26 mouse cellular contexts compared by ENCODE assay signal in genomic region chr10:121962053-121962452, GRCm38 (mm10).
DNase-seq lines count a peak whose midpoint lies in the region; ATAC-seq and TF ChIP-seq lines count a peak whose summit lies in the region.
"Had no signal": no experiment of that assay in that cellular context is flagged by ENCODE, and none has a peak within 500 bp of the region (broad histone marks: within the 10 kb centered on the region; RNA-seq: fewer than 3 reads in every experiment).

No protein-coding gene starts in this region.

- 0 out of 2 replicates have a peak overlapping the region, but pooled peaks have one; percentile 16 for H3K27ac ChIP-seq in embryonic facial prominence, embryonic 13.5 days
- H3K27ac ChIP-seq in embryonic facial prominence, embryonic 10.5 days (replicated peaks): no peak overlapping the region
- H3K27ac ChIP-seq in kidney, embryonic 15.5 days: no peak overlapping the region
- no peak overlapping the region for H3K27ac ChIP-seq in forebrain, embryonic 12.5 days
- H3K27ac ChIP-seq: forebrain, embryonic 15.5 days; liver, embryonic 14.5 days; midbrain, embryonic 12.5 days had no signal

- DNase-seq in embryonic facial prominence, embryonic 10.5 days (ENCODE audit: low spot score): no peak
- no peak for DNase-seq in kidney, adult 11 months
- DNase-seq in c-Kit-positive CD71-negative TER-119-negative erythroid progenitor cells, embryonic 14.5 days (ENCODE audit: low read depth): peak; percentile 29
- no peak for DNase-seq in layer of hippocampus, adult 8-10 months (ENCODE audit: low spot score in 2 of 2)
- DNase-seq: adrenal gland, postnatal 25 days; cerebellum, adult 18-20 months; cerebellum, postnatal 10 days; gastrocnemius, adult 2 months; gastrocnemius, postnatal 36 days; heart, postnatal 36 days; kidney, postnatal 4 days; liver; lung, adult 2 months; right cerebral cortex, postnatal 4 days; thymus, postnatal 4 days had no signal

- no peak overlapping the region for H3K4me2 ChIP-seq in embryonic facial prominence, embryonic 13.5 days
- H3K4me2 ChIP-seq in kidney, embryonic 15.5 days: no peak overlapping the region
- peak overlapping the region; percentile 62 for H3K4me2 ChIP-seq in myocyte (ENCODE audit: low read depth)
- no peak overlapping the region for H3K4me2 ChIP-seq in forebrain, embryonic 12.5 days
- H3K4me2 ChIP-seq: forebrain, embryonic 15.5 days; hindbrain, embryonic 13.5 days; midbrain, embryonic 12.5 days; neural tube, embryonic 13.5 days had no signal

- no peaks in the 10 kb centered on the region for H3K9me3 ChIP-seq in embryonic facial prominence, embryonic 13.5 days
- no peaks in the 10 kb centered on the region for H3K9me3 ChIP-seq in embryonic facial prominence, embryonic 10.5 days
- no peaks in the 10 kb centered on the region for H3K9me3 ChIP-seq in kidney, embryonic 15.5 days (replicated peaks)
- H3K9me3 ChIP-seq in forebrain, embryonic 12.5 days: no peaks in the 10 kb centered on the region
- H3K9me3 ChIP-seq: forebrain, embryonic 15.5 days; hindbrain, embryonic 13.5 days; midbrain, embryonic 12.5 days; neural tube, embryonic 13.5 days had no signal

- 60% methylated on average over 4 of the region's 4 CpGs for WGBS in embryonic facial prominence, embryonic 13.5 days
- WGBS in embryonic facial prominence, embryonic 10.5 days: 73% methylated on average over 4 of the region's 4 CpGs
- 34% methylated on average over 4 of the region's 4 CpGs for WGBS in kidney, embryonic 15.5 days
- 82% methylated on average over 4 of the region's 4 CpGs for WGBS in forebrain, embryonic 12.5 days

- H3ac ChIP-seq in myocyte (ENCODE audit: control insufficient read depth, insufficient read length): no peak overlapping the region

- no peaks in the 10 kb centered on the region for H3K79me2 ChIP-seq in myocyte (ENCODE audit: control insufficient read depth, insufficient read depth)

- H3K4me1 ChIP-seq in embryonic facial prominence, embryonic 13.5 days: peaks cover 20% of the 10 kb centered on the region
- peaks cover 22% of the 10 kb centered on the region for H3K4me1 ChIP-seq in embryonic facial prominence, embryonic 10.5 days
- peaks cover 13% of the 10 kb centered on the region for H3K4me1 ChIP-seq in kidney, embryonic 15.5 days
- H3K4me1 ChIP-seq in forebrain, embryonic 12.5 days: 0 out of 2 replicates have a peak, but pooled peaks cover 2% of the 10 kb centered on the region
- H3K4me1 ChIP-seq: midbrain, embryonic 12.5 days had no signal

- no peak for TF ChIP-seq POLR2A in myocyte (IDR thresholded peaks at IDR 0.05; ENCODE audit: insufficient read length, low read depth)

- no peak overlapping the region for H3K4me3 ChIP-seq in embryonic facial prominence, embryonic 13.5 days
- H3K4me3 ChIP-seq in embryonic facial prominence, embryonic 10.5 days: no peak overlapping the region
- H3K4me3 ChIP-seq in kidney, embryonic 15.5 days (replicated peaks): no peak overlapping the region
- no peak overlapping the region for H3K4me3 ChIP-seq in myocyte
- no peak overlapping the region for H3K4me3 ChIP-seq in forebrain, embryonic 12.5 days (replicated peaks)
- H3K4me3 ChIP-seq: forebrain, embryonic 15.5 days; gastrocnemius, adult 2 months; hindbrain, embryonic 13.5 days; midbrain, embryonic 12.5 days; neural tube, embryonic 13.5 days had no signal

- no peaks in the 10 kb centered on the region for H3K27me3 ChIP-seq in embryonic facial prominence, embryonic 13.5 days
- no peaks in the 10 kb centered on the region for H3K27me3 ChIP-seq in embryonic facial prominence, embryonic 10.5 days (replicated peaks; ENCODE audit: low read depth, poor library complexity, severe bottlenecking)
- no peaks in the 10 kb centered on the region for H3K27me3 ChIP-seq in kidney, embryonic 15.5 days
- no peaks in the 10 kb centered on the region for H3K27me3 ChIP-seq in myocyte (ENCODE audit: control insufficient read depth, insufficient read depth, insufficient read length)
- no peaks in the 10 kb centered on the region for H3K27me3 ChIP-seq in forebrain, embryonic 12.5 days
- H3K27me3 ChIP-seq: forebrain, embryonic 15.5 days; hindbrain, embryonic 13.5 days; midbrain, embryonic 12.5 days; neural tube, embryonic 13.5 days; Patski had no signal

- no peak for ATAC-seq in embryonic facial prominence, embryonic 13.5 days (ENCODE audit: insufficient number of reproducible peaks, insufficient read depth, low FRiP score, low TSS enrichment, low read depth)
- 0 out of 2 replicates have a peak, but pooled peaks have one; percentile 43 for ATAC-seq in kidney, embryonic 15.5 days (replicated peaks; ENCODE audit: low FRiP score)
- no peak for ATAC-seq in forebrain, embryonic 12.5 days (ENCODE audit: low FRiP score)
- ATAC-seq: forebrain, embryonic 15.5 days; intestine, embryonic 16.5 days had no signal

- no peak overlapping the region for H3K9ac ChIP-seq in embryonic facial prominence, embryonic 13.5 days
- no peak overlapping the region for H3K9ac ChIP-seq in kidney, embryonic 15.5 days
- no peak overlapping the region for H3K9ac ChIP-seq in forebrain, embryonic 12.5 days
- H3K9ac ChIP-seq: forebrain, embryonic 15.5 days; hindbrain, embryonic 13.5 days; liver, embryonic 14.5 days; midbrain, embryonic 12.5 days; neural tube, embryonic 13.5 days had no signal

- H3K36me3 ChIP-seq in embryonic facial prominence, embryonic 13.5 days: no peaks in the 10 kb centered on the region
- H3K36me3 ChIP-seq in embryonic facial prominence, embryonic 10.5 days (replicated peaks): no peaks in the 10 kb centered on the region
- no peaks in the 10 kb centered on the region for H3K36me3 ChIP-seq in kidney, embryonic 15.5 days
- H3K36me3 ChIP-seq in myocyte (ENCODE audit: control insufficient read depth, insufficient read depth): no peaks in the 10 kb centered on the region
- H3K36me3 ChIP-seq in forebrain, embryonic 12.5 days (replicated peaks): no peaks in the 10 kb centered on the region
- H3K36me3 ChIP-seq: forebrain, embryonic 15.5 days; hindbrain, embryonic 13.5 days; midbrain, embryonic 12.5 days; neural tube, embryonic 13.5 days had no signal

TF ChIP-seq in myocyte, 11 proteins besides CTCF, POLR2A, EP300 and RAD21:
- TF ChIP-seq TCF12 (IDR thresholded peaks at IDR 0.05; ENCODE audit: insufficient read depth, poor library complexity, severe bottlenecking) (no peak), POLR2AphosphoS2 (IDR thresholded peaks at IDR 0.05; ENCODE audit: insufficient read length, low read depth) (no peak), MYOG (IDR thresholded peaks at IDR 0.05; ENCODE audit: control insufficient read depth in 1 of 3, insufficient read depth in 1 of 3, insufficient read length in 2 of 3, low read depth in 2 of 3) (no peak), MAX (IDR thresholded peaks at IDR 0.05; ENCODE audit: low read depth) (no peak), USF1 (IDR thresholded peaks at IDR 0.05; ENCODE audit: low read depth) (no peak), TCF3 (IDR thresholded peaks at IDR 0.05; ENCODE audit: insufficient read length, low read depth) (no peak), E2F4 (IDR thresholded peaks at IDR 0.05; ENCODE audit: insufficient read depth) (no peak), MYOD1 (IDR thresholded peaks at IDR 0.05; ENCODE audit: control insufficient read depth in 1 of 3, insufficient read length in 2 of 3, low read depth in 2 of 3) (no peak), SRF (IDR thresholded peaks at IDR 0.05; ENCODE audit: control insufficient read depth, insufficient read length, low read depth) (no peak), REST (IDR thresholded peaks at IDR 0.05; ENCODE audit: insufficient read depth, insufficient read length) (no peak), CEBPB (IDR thresholded peaks at IDR 0.05; ENCODE audit: insufficient read depth, poor library complexity, severe bottlenecking) (no peak)
TF ChIP-seq in myocyte: peak in this region for 0.
